Mouse (Mus musculus): ENCODE measurements around the gene Slc16a5. TPM values are rescaled to one million over a fixed set of nuclear protein-coding genes. Genes with fewer than 3 reads are reported as not detected.
A peak's percentile ranks its signal among the peaks of the same experiment; 100 is the strongest.

Slc16a5 gene
- polyA plus RNA-seq, 1 experiment from 2014 or later: 0.15 TPM

GRCm38 (mm10) chr11:115512407-115513183 lies 50.3 kb downstream of the Slc16a5 start:
- Histone ChIP-seq H3K9ac (peak overlapping the region; percentile 98), H3K27ac (0 out of 2 replicates have a peak overlapping the region, but pooled peaks have one; percentile 39), H3K4me2 (replicated peaks) (peak overlapping the region; percentile 89), H3K4me3 (peak overlapping the region; percentile 100), H3K9me3 (no peaks in the 10 kb centered on the region), H3K27me3 (no peaks in the 10 kb centered on the region), H3K4me1 (peaks cover 41% of the 10 kb centered on the region), H3K36me3 (peaks cover 3% of the 10 kb centered on the region; the same call in 1 of the 2 replicates)
- ATAC-seq (ENCODE audit: low FRiP score, low read depth): no peak
- 32% methylated on average over 8 of the region's 8 CpGs for WGBS

GRCm38 (mm10) chr11:115513271-115514237 lies 51.3 kb downstream of the Slc16a5 start:
- Histone ChIP-seq H3K9me3 (no peaks in the 10 kb centered on the region), H3K36me3 (peaks cover 3% of the 10 kb centered on the region; the same call in 1 of the 2 replicates), H3K9ac (peak overlapping the region; percentile 98), H3K4me1 (peaks cover 41% of the 10 kb centered on the region), H3K4me3 (peak overlapping the region; percentile 100), H3K27ac (peak overlapping the region; percentile 82), H3K27me3 (no peaks in the 10 kb centered on the region), H3K4me2 (replicated peaks) (peak overlapping the region; percentile 89)
- under 1% methylated on average over 56 of the region's 57 CpGs for WGBS
- peak; percentile 1; the same call in 1 of the 2 replicates for ATAC-seq (ENCODE audit: low FRiP score, low read depth)

DNA sequence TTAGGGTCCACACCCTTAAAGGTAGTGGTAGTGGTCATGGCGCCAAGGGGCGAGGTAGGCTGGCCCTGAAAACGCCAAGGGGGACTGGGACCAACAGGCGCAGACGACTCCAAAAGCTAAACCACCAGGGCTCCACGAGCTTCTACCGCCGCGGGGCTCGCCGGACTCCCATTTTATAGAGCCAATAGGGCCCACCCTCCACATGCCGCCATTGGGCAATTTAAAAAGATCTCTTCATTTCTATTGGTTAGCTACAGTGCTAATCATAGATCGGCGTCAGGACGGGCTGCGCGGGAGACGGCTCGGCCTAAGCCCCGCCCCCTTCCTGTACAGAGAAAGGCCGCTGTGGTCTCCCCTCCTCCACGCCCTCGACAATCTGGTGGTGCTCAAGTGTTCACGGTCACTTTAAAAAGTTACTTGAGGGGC lies 52.0 kb downstream of the Slc16a5 start, which contains the start of gene Jpt1:
Jpt1 (minus strand) TSS at position 150 of the 426 bp plus-strand sequence.
- WGBS: under 1% methylated on average over 24 of the region's 24 CpGs
- H3K4me2 ChIP-seq (replicated peaks): peak within 1 kb of the TSS; percentile 89

GRCm38 (mm10) chr11:115515021-115515420 lies 52.7 kb downstream of the Slc16a5 start:
- no peaks in the 10 kb centered on the region for H3K36me3 ChIP-seq
- no peaks in the 10 kb centered on the region for H3K27me3 ChIP-seq
- H3K27ac ChIP-seq: no peak overlapping the region
- no peak overlapping the region for H3K9ac ChIP-seq
- peaks cover 33% of the 10 kb centered on the region for H3K4me1 ChIP-seq
- H3K9me3 ChIP-seq: no peaks in the 10 kb centered on the region
- H3K4me2 ChIP-seq (replicated peaks): no peak overlapping the region
- WGBS: 75% methylated on average over 6 of the region's 6 CpGs
- ATAC-seq (ENCODE audit: low FRiP score, low read depth): no peak
- H3K4me3 ChIP-seq: no peak overlapping the region

More for the DNA sequence above, 52.0 kb downstream of the Slc16a5 start, which contains the start of gene Jpt1:
- H3K9me3 ChIP-seq: no peaks in the 10 kb centered on the region
- H3K9ac ChIP-seq: peak within 1 kb of the TSS; percentile 98
- peak within 1 kb of the TSS; percentile 82 for H3K27ac ChIP-seq
- H3K36me3 ChIP-seq: no peaks in the 10 kb centered on the region
- peaks cover 38% of the 10 kb centered on the region for H3K4me1 ChIP-seq
- peak; percentile 98 for ATAC-seq (ENCODE audit: low FRiP score, low read depth)
- peak within 1 kb of the TSS; percentile 100 for H3K4me3 ChIP-seq
- H3K27me3 ChIP-seq: no peaks in the 10 kb centered on the region

DNA sequence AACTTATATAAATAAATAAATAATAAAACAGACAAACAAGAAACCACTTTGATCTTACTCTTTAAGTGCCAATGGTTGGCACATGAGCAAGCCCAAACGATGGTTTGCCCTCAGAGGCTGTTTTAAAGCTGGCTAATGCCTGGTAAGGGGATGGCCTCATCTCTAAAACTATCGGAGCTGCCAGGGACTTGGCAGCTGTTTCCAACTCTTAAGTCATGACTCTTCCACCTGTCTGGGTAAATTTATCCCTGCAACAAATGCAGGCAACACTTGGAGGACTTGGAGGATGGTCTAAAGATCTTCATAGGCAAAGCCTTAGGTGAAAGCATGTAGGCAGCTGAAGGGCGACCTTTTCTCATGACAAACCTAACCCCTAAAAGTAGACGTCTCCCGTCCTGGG lies 54.7 kb downstream of the Slc16a5 start:
- Histone ChIP-seq H3K27me3 (no peaks in the 10 kb centered on the region), H3K4me1 (peaks cover 14% of the 10 kb centered on the region), H3K36me3 (peaks cover 5% of the 10 kb centered on the region), H3K4me2 (replicated peaks) (no peak overlapping the region), H3K9ac (no peak overlapping the region), H3K27ac (no peak overlapping the region), H3K4me3 (no peak overlapping the region), H3K9me3 (no peaks in the 10 kb centered on the region)
- ATAC-seq (ENCODE audit: low FRiP score, low read depth): no peak
- WGBS: 74% methylated on average over 5 of the region's 5 CpGs

GRCm38 (mm10) chr11:115518693-115519092 lies 56.4 kb downstream of the Slc16a5 start:
- Histone ChIP-seq H3K4me1 (no peaks in the 10 kb centered on the region), H3K36me3 (peaks cover 16% of the 10 kb centered on the region), H3K27me3 (no peaks in the 10 kb centered on the region), H3K27ac (no peak overlapping the region), H3K9ac (no peak overlapping the region), H3K9me3 (no peaks in the 10 kb centered on the region), H3K4me3 (no peak overlapping the region), H3K4me2 (replicated peaks) (no peak overlapping the region)
- 53% methylated on average over 9 of the region's 9 CpGs for WGBS
- no peak for ATAC-seq (ENCODE audit: low FRiP score, low read depth)

- WGBS: 86% methylated on average over 3 of the region's 3 CpGs
- H3K4me2 ChIP-seq (replicated peaks): no peak overlapping the region
- no peak overlapping the region for H3K27ac ChIP-seq
- no peaks in the 10 kb centered on the region for H3K4me1 ChIP-seq
- peaks cover 25% of the 10 kb centered on the region for H3K36me3 ChIP-seq
- no peaks in the 10 kb centered on the region for H3K9me3 ChIP-seq
- ATAC-seq (ENCODE audit: low FRiP score, low read depth): no peak
- H3K9ac ChIP-seq: no peak overlapping the region
- no peaks in the 10 kb centered on the region for H3K27me3 ChIP-seq
- H3K4me3 ChIP-seq: no peak overlapping the region
These were observed 57.3 kb downstream of the Slc16a5 start for GRCm38 (mm10) chr11:115519581-115519980.

DNA sequence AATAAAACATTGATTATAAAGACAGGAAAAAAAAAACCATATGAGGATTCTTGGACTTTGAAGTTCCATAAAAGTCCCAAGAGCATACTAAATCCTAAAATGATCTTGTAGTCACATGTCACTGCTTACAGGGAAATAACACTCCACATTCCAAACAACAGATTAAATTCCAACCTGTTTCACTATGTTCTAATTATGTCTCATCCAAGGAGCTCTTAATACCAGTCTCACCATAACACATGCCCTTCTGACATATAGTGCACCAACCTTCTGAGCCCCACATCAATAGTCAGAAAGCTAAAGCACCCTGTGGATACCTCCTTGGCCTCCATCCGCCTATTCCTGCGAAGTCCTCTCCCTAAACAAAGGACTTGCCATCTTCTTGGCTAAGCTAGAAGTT lies 57.9 kb downstream of the Slc16a5 start:
- ATAC-seq (ENCODE audit: low FRiP score, low read depth): no peak
- no peaks in the 10 kb centered on the region for H3K4me1 ChIP-seq
- 74% methylated on average over 2 of the region's 2 CpGs for WGBS
- H3K9ac ChIP-seq: no peak overlapping the region
- H3K4me3 ChIP-seq: no peak overlapping the region
- no peak overlapping the region for H3K4me2 ChIP-seq (replicated peaks)
- peaks cover 31% of the 10 kb centered on the region for H3K36me3 ChIP-seq
- no peak overlapping the region for H3K27ac ChIP-seq
- no peaks in the 10 kb centered on the region for H3K27me3 ChIP-seq
- no peaks in the 10 kb centered on the region for H3K9me3 ChIP-seq

DNA sequence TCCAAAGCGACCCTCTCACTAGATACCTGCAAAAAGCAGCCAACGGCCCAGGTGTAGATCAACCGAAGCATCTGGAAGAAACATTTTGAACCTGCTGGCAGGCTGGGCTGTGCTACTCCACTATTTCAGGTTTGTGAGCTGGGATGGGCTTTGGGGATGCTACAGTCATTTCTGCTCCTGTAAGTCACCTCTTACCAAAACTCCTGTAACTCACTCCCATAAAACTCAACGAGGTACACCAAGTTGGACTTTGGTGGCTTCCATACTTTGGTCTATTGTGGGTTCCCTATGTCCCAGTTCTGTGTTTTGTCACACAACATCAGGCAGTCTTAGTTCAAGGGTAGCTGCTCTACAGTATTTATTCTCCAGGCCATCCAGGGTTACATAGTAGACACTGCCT lies 58.8 kb downstream of the Slc16a5 start:
- Histone ChIP-seq H3K4me3 (no peak overlapping the region), H3K9me3 (no peaks in the 10 kb centered on the region), H3K27ac (no peak overlapping the region), H3K36me3 (peaks cover 40% of the 10 kb centered on the region), H3K4me2 (replicated peaks) (no peak overlapping the region), H3K9ac (no peak overlapping the region), H3K27me3 (no peaks in the 10 kb centered on the region), H3K4me1 (no peaks in the 10 kb centered on the region)
- ATAC-seq (ENCODE audit: low FRiP score, low read depth): no peak
- 77% methylated on average over 4 of the region's 4 CpGs for WGBS

DNA sequence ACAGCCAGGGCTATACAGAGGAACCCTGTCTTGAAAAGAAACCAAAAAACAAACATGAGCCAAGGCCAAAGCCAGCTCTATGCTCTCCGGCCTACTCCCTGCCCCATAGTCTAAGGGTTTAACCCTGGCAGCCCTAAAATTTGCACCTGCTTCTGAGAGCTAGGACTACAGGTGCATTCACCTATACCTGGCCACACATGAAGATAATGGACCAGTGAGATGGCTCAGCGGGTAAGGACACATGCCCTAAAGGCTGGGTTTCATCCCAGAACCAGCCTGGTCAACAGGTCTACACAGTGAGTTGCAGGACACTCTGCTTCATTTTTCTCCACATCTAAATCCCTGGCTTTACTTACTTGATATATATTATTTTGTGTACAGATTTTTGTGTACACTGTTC lies 60.0 kb downstream of the Slc16a5 start:
- Histone ChIP-seq H3K9ac (no peak overlapping the region), H3K4me2 (replicated peaks) (no peak overlapping the region), H3K36me3 (peaks cover 52% of the 10 kb centered on the region), H3K4me1 (no peaks in the 10 kb centered on the region), H3K9me3 (no peaks in the 10 kb centered on the region), H3K4me3 (no peak overlapping the region), H3K27me3 (no peaks in the 10 kb centered on the region), H3K27ac (no peak overlapping the region)
- 94% methylated on average over 2 of the region's 2 CpGs for WGBS
- ATAC-seq (ENCODE audit: low FRiP score, low read depth): no peak

DNA sequence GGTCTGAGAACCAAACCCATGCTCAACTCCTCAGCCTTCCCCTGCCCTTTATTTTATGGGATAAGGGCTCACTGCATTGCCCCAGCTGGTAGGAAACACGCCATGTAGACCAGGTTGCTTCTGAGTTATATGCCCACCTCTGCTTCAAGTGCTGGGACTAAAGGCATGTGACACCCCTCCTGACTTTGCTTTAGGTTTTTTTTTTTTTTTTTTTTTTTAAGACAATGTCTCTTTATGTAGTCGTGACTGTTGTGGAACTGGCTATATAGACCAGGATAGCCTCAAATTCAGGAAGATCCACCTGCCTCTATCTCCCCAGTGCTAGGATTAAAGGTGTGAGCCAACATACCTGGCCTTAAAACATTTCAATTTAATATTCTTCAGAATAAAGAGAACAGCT lies 60.4 kb downstream of the Slc16a5 start:
- H3K36me3 ChIP-seq: peaks cover 56% of the 10 kb centered on the region
- 77% methylated on average over 2 of the region's 2 CpGs for WGBS

More for the DNA sequence above, 60.4 kb downstream of the Slc16a5 start:
- Histone ChIP-seq H3K27ac (no peak overlapping the region), H3K4me3 (no peak overlapping the region), H3K4me2 (replicated peaks) (no peak overlapping the region), H3K4me1 (no peaks in the 10 kb centered on the region), H3K27me3 (no peaks in the 10 kb centered on the region), H3K9me3 (no peaks in the 10 kb centered on the region), H3K9ac (no peak overlapping the region)
- no peak for ATAC-seq (ENCODE audit: low FRiP score, low read depth)
